Mouse (Mus musculus) inflammation-experienced regulatory T-cells, adult 6 months (primary cell): ENCODE measurements at regions not wholly inside any gene's neighbourhood (a gene's known extent, or its start where the extent isn't known, plus 50 kb on each side); places are given as distances from the start of the nearest gene placed in this dataset.

Source experiments
- ATAC-seq: one replicate; pipeline ENCODE4 v1.8.0; 2017

DNA sequence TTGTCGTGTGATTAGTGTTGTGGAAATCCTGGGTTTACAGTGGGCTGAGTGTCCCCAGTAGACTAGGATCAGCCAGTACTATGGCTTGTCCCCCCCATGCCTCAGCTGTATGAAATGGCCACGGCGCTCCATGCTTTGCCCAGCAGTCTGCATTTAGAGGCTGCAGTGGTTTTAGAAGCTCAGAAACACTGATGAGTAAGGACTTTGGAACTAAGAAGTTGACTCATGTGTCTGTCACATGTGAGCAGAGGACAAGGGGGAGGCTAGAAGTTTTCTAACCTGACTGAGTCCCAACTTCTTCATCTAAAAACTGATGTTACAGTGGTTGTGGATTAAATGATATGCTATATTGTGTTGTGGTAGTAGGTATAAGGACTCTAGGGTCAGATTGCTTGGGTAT, 371.5 kb downstream of the Bckdhb start:
- ATAC-seq, result no peak

DNA sequence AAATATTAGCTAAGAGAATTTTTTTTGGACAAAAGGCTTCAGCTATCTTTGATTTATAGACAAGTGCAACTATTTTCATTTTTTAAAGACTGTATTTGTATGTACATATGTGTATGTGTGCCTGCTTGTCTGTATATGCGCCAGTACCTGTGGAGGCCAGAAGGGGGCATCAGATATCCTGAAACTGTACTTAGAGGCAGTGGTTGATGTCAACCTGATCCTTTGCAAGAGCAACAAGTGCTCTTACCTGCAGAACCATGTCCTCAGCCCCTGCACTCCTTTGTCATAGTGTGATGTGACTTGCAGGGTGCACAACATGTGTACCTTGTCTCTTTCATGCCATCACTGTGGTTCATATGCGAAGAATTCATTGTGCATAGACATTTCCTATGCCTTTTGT, 379.5 kb downstream of the Bckdhb start:
- ATAC-seq, result no peak

DNA sequence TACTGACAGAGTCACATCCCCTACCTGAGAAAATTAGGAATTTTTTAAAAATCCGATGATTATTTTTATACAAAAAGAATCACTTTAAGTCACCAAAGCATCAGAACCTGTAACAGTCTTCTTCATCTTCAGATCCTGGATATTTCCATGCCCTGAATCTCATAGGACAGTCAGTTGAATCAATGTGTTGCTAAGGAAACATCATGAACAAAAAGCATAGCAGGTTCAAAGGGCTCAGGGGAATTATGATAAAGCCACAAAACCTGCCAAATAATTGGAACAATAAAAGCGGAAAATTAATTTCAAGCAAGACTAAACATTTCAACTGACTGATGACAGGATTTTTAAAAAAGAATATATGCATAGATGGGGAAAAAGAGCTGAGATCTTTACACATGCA, 393.9 kb downstream of the Bckdhb start:
- no peak for ATAC-seq

DNA sequence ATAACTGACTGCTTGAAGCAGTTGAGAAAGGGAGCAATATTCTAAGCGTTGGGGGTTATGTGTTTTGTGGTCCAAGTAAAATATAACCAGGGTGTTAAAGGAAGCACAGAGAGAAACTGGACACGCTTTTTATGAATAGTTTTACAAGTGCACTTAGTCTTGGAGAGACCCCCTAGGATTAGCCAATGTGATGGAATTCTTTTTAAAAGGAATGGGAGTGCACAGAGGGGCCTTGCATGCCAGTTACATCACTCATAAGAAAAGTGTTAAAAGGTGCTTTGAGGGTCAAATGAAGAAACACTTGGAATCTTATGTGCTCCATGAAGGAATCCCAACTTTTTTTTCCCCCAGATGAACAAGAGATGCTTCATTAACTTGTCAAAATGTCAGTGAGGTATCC, 394.4 kb downstream of the Bckdhb start:
- no peak for ATAC-seq

DNA sequence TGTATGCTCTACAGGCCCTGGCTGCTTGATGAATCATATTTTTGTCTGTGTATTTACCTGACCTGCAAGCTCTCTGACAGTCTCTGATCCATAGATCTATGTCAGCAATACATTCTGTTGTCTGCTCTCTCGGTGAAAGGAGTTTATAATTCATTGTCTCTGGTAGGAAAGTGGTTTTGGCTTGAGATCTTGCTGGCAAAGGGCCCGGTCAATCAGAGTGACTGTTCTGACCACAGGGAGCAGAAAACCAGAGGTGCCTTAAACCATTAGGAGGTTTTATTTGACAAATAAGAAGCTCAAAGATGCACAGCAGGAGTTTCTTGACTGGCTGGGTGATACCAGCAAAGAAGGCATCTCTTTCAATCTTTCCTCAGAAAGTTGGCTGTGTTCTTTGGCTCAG, 398.2 kb downstream of the Bckdhb start:
- ATAC-seq, result no peak

DNA sequence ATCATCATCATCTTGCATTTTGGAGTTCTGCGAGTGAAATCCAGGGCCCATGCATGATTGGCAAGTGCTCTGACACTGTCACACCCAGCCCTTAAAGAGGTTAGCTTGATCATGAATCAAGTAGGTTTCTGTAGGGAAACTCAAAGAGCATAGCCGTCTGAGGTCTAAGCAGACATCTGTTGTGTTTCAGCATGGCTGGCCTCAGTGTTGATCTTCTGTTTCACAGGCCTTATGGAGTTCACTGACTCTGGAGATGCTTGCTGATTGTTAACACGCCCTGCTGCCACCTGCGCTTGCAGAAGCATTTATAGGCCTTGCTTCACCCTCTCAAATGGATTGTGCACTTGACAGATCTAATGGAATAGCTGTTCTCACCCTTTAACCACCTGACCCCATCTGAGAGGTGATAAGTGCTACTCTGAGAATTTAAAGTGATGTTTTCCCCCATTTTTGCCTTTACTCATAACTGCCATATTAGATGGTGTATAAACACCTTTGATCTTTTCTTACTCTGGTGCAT, 406.2 kb downstream of the Bckdhb start:
- no peak for ATAC-seq

DNA sequence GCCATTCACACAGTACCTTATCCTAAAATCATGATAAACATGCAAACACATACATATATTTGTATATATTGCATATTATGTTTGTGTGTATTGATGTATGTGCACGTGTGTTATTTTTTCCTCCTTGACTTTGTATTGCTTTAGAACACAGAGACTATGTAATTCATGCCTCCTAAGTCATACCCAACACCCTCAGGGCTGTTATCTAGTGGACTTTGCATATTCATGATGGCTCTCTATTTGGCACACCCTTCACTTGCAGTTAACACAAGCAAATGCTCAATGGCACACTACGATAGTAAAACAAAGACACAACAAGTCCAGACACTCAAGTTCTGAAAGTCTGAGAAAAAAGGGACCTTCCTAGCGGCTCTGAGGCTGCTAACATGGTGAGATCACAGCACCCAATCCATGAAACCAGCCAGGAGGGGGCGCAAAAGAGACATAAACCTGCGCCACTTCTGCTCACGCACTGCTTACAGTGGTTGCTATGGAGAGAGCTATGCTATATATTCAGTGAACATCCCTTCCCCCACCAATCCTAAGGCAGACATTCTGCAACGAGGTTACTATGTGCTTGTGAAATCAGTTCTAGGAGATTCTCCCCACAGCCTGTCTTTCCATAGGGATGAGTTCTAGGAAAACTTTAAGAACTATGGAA, 418.6 kb downstream of the Bckdhb start:
- peak; percentile 77 for ATAC-seq

DNA sequence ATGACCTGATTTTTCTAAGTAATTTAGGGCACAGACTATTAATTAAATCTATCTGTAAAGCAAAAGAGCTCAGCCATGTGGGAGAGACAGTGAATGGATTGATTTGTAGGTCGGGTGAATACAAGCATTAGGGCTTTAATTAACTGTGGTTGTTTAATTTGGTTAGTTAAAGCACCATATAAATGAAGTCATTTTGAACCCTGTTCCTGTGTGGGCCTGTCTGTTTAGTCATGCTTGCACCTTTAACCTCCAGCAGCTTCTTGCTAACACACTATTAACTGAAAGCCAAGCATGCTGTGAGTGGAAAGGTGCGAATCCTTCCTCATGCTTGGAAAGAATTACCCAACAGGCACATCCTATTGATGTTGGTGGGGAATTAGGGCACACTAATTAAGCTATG, 425.3 kb downstream of the Bckdhb start:
- no peak for ATAC-seq

DNA sequence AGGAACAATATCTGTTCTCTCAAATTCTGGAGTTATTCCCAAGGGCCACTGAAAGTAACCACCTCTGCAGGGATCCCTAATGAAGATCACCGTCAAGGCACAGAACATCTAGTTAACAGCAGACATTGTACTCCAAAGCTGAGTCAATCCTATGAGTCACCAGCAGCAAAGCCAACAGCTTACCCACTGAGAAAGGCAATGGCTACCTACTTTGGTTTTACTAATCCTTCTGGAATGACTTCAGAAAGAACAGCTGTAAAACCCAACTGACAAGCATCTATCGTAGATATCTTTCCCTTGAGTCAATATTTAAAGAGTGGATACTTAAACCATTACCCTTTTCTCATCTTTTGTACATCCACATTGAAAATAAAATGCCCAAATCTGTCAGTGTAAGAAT, 429.5 kb downstream of the Bckdhb start:
- no peak for ATAC-seq

DNA sequence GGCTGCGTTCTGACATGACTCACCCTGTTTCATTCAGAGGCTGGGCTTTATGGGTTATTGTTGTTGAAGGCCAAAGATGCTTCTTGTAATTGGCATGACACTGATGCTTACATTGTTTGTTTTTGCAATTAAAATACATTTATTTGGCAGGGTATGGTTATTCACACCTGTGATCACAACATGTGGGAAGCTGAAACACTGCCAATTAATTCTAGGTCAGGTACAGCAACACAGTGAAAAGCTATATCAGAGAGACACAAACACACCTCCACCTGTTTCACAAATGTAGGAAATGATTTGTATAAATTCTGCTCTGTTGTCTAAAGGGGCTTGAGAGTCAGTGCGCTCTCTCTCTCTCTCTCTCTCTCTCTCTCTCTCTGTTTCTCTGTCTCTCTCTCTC, 431.2 kb downstream of the Bckdhb start:
- no peak for ATAC-seq

DNA sequence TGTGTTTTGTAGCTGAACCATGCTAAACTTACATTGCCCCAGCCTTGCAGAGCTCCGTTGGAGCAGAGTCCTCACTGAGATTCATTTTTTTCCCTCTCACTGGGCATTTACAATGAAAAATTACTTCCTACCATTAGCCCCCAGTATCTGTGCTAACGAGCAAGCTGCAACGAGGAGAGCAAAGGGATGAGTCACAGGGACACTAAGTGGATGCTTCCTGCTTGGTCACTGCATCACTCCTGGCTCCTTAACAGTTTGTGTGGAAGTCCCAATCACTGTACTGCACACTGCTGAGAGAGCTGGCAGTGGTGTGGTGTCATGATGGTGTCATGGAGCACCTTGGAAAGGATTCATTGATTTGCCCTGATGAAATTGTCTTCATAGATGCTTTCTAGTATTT, 434.9 kb downstream of the Bckdhb start:
- no peak for ATAC-seq

DNA sequence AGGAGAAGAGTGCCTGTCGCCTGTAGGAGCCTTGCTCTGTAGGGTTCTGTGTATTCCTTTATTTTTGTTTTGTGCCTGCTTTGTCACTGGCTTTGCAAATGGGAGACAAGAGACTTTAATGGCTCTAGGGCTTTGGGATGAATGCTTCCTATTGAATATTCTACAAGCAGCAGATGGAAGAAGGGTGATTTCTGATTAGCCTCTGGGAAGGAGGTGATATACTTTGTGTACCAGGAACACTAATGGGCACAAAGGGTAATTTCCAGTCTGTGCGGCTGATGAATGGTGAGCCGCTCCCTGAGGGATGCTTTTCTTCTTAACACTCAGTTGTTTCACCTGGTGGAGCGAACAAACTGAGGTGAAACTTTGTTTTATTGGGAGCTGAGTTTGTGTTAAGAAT, 435.5 kb downstream of the Bckdhb start:
- ATAC-seq, result no peak

DNA sequence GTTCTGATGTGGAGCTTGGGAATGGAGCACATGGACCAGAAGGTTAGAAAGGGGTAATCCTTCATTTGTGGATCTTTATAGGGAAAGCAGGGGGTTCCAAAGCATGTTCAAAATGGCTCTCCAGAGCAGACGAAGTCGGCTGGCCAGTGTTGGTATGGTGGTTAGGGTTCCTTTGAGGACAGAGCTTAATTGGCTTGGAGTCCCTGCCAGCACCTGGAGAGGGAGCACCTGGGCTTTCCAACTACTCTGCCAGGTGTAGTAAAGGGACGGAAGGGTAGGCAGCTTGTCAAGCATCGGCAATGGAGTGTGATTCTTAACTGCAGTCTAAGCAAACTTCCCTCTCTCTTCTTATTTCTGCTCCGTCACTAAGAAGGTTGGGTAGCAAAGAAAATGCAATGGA, 438.5 kb downstream of the Bckdhb start:
- no peak for ATAC-seq

DNA sequence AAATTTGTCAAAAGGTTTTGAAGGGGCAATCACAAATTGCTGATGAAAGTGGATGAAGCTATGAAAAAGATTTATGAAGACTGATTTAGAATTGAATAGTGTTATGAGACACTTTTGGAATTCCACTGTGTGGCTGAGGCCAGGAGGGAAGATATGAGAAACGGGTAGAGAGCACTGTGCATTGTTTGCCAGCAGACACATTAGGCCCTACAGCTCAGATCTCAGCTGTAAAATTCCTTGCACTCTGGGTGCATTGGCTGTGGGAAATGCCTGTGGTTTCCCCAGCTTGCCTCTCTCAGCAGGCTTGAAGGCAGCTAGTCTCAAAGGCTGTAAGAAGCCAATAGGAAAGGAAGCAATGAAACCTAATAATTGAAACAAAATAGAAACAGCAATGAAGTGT, 444.3 kb downstream of the Bckdhb start:
- ATAC-seq, result no peak

DNA sequence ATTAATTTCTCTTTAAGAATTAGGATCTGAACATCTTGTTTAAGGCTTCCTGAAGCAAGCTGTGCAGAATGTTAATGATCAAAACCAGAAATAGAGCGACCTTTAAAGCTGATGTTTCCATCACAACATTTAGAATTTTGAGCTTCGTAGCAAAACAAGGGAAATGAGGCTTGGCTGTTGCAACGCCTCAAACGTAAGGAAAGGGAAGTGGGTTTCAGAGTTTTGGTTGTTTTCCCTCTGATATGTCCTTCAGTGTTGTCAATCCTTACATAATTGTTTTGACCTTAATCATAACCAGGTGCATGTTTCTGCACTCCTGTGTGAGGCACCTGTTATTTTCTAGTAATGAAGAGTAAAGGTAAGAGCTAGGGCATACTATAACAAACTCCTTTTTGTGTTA, 445.3 kb downstream of the Bckdhb start:
- ATAC-seq, result no peak

DNA sequence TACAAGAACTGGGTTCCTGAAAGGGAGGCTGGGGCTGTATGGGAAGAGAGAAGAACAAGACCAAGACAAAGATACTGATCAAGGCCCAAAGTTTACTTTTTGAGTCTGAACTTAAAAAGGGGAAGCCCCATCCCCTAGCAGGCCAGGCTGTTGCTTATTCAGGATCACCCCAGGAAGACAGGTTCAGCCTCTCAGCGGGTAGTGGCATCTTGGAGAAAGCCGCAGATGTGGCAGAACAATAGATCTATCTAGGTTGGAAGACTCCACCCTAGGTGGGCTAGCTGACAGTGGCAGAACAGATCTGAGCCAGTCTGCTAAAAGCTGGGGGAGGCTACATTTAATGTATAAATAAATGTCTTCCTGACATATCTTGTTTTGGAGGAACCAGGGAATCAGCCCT, 450.8 kb downstream of the Bckdhb start:
- no peak for ATAC-seq

DNA sequence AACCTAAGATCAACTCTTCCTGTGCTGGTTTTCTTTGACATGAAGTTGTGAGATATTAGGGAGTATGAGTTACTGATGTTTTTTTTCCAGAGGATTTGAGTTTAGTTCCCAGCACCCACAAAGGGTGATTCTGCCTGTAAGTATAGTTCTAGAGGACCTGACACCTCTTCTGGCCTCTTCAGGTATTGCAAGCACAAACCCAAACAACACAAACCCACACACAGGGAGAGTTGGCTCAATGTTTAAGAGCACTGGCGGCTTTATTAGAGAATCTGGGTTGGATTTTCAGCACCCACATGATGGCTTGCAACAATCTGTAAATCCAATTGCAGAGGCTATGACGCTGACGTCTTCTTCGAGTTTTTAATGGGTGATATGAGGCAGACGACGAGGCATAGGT, 451.7 kb downstream of the Bckdhb start:
- ATAC-seq, result no peak

DNA sequence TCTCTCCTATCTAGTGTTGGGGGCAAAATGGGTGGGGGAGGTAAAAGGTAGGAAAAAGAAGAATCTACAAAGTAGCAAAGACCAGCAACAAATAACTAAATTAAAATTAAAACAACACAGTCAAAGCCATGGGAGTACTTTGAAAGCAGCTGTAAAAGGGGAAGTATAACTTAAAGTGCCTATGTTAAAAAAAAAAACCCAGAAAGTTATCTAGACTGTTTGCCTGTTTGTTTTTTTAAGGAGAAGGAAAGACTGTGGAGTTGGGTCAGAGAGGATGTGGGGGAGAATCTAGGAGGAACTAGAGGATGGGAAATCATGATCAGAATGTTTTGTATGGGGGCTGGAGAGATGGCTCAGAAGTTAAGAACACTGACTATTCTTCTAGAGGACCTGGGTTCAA, 457.0 kb downstream of the Bckdhb start:
- ATAC-seq, result no peak

DNA sequence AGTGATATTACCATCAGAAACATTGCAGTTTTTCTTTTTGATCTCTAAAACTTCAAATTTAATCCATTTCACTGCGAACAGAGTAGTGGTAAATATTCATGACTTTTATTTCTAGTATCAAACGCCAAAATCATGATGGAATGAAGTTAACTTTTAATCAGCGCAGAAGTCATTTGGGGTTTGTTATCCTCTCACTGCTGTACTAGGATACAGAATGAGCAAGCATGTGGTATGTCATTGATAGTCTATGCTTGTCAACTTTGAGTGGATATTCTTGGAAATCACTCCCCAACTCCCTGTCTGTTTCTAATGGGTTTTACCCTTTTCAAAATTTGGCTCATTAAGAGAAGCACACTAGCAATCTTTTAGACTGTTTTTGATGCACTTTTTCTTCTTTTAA, 464.9 kb downstream of the Bckdhb start:
- ATAC-seq, result no peak

DNA sequence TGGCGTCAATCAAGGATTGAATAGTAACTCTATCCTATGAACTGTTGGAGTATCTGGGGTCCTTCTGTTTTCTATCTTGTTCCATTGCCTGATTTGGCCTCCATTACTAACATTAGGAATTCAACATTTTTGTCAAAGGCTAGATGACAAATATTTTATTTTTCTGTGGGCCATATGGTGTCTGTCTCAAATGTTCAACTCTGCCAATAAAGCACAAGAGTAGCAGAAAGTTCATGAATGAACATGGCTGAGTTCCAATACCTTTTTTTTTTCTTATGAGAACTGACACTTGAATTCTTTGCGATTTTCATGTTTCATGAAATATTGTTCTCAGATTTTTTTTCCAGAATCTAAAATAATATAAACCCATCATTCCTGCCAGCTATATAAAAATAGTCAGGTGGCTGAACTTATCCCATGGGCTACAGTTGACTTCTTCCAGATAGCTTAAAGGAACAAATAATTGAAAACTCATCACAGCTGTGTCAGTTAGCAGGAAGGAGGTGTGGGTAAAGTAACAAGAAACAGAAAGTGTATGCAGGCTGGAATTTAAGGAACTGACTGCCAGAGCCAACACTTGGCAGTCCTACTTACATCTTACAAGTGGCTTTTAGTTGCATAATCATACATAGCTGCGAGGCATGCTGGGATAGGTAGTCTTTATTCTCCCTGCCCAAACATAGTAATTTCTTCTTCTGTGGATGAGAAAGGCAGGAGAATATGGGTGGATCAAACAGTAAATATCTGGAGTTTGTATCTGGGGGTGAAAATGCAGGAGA, 469.8 kb downstream of the Bckdhb start:
- ATAC-seq, result no peak

DNA sequence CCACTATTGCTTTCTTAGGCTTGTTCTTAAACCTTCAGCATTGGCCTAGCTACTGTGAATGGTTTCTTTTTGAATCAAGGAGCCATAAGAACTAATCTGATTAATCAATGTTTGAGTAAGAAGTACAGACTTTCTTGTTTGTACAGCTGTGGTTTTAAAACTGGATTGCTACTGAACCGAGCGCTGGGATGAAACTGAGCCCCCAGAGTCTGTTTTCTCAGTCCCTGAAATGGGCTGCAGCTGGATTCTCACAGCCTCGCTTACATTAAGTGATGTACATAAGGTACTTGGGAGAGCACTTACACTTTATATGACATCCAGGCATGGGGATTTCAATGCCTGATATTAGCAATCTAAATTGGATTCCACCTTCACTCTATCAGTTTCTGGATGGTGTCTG, 474.5 kb downstream of the Bckdhb start:
- no peak for ATAC-seq

DNA sequence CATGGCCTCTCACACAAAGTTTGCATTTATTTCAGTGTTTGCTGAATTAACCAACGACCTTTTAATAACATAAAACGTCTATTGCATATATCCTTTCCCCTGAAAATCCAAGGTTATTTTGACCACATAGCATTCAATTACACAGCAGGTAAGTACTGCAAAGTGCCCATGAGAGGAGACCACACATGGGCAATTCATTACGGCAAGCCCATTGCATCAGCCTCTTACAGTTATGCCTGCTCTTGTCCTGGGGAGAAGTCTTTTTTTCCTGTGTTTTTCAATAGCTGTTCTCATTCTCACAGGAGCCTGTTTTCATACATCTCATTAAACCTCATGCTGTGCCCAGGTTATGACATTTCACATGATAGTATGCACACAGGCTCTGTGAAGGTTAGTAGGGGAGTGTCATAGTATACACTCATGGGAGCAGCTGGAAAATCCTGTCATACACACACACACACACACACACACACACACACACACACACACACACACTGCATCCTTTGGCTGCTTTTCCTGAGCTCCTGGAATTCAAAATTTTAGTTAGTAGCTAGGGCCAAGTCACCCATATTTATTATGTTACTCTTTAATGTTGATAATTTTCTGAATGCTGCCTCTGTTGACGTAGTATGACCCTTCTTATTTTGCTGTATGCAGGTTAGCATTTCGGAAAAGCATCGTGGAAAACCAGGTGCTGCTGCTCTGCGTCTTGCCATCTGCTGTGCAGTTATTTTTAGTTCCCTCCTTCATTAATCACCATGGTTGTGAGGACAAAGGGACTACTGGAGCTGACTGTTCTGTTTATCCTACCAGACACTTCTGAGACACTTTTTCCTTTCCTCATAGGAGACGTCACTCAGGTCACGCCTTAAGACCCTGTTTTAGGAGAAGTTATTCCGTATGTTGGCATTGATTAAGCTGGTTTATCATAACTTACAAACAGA, 483.6 kb downstream of the Bckdhb start:
- ATAC-seq, result no peak
